Mouse (Mus musculus) ES-E14 (cell line): ENCODE measurements at regions not wholly inside any gene's neighbourhood (a gene's known extent, or its start where the extent isn't known, plus 50 kb on each side); places are given as distances from the start of the nearest gene placed in this dataset.

Experiments used
- DNase-seq: peaks from one replicate; pipeline ENCODE4 v3.0.0-alpha.2; 2013; ENCODE audit warnings: low read depth, low spot score
- H3K27ac ChIP-seq: 2 replicates; pipeline ENCODE4 v1.5.1; 2012; ENCODE audit warnings: low read depth, mild to moderate bottlenecking, low read length, moderate library complexity, mixed read lengths; ENCODE audit not compliant: poor library complexity, insufficient read depth, severe bottlenecking
- H3K36me3 ChIP-seq: 2 replicates; pipeline ENCODE4 v1.6.1; 2012; ENCODE audit warnings: mild to moderate bottlenecking, low read length, moderate library complexity, mixed read lengths; ENCODE audit not compliant: control insufficient read depth, poor library complexity, insufficient read depth, severe bottlenecking
- H3K4me1 ChIP-seq, 2 experiments: fragments of 150-350 bp in 1 of 2; sonication (generic) in 1 of 2; 2 replicates each; pipeline ENCODE4 v1.6.1; 2012; ENCODE audit warnings: low read length in 2 of 2, mild to moderate bottlenecking in 1 of 2, mixed read lengths in 1 of 2; ENCODE audit not compliant: control insufficient read depth in 2 of 2, insufficient read depth in 2 of 2, poor library complexity in 1 of 2
- H3K4me3 ChIP-seq, 2 experiments: fragments of 150-350 bp in 1 of 2; sonication (generic) in 1 of 2; 2 replicates each; pipeline ENCODE4 v1.5.1; 2012; ENCODE audit warnings: low read length in 2 of 2, low read depth in 1 of 2, mild to moderate bottlenecking in 1 of 2, mixed read lengths in 1 of 2; ENCODE audit not compliant: insufficient read depth in 1 of 2, poor library complexity in 1 of 2, severe bottlenecking in 1 of 2
- H3K9ac ChIP-seq: 2 replicates; pipeline ENCODE4 v1.6.1; 2012; ENCODE audit warnings: low read depth, mild to moderate bottlenecking, low read length, mixed read lengths; ENCODE audit not compliant: poor library complexity, insufficient read depth, severe bottlenecking
- H3K9me3 ChIP-seq: fragments of 150-350 bp; sonication (generic); 2 replicates; pipeline ENCODE4 v1.6.1; 2012; ENCODE audit warnings: low read depth, mild to moderate bottlenecking, low read length; ENCODE audit not compliant: control insufficient read depth, insufficient read depth
- CHD2 ChIP-seq: IDR thresholded peaks from 2 replicates; pipeline ENCODE4 v1.6.1; 2014; ENCODE audit warnings: mild to moderate bottlenecking, low read depth, low read length, inconsistent platforms
- HCFC1 ChIP-seq: IDR thresholded peaks from 2 replicates; pipeline ENCODE4 v1.6.1; 2012; ENCODE audit warnings: low read length, inconsistent platforms, borderline replicate concordance; ENCODE audit not compliant: insufficient read depth
- MAFK ChIP-seq: IDR thresholded peaks from 2 replicates; pipeline ENCODE4 v1.6.1; 2014; ENCODE audit warnings: mild to moderate bottlenecking, low read depth, low read length, inconsistent platforms; ENCODE audit not compliant: insufficient read depth
- ZC3H11A ChIP-seq: IDR thresholded peaks from 2 replicates; pipeline ENCODE4 v1.6.1; 2012; ENCODE audit warnings: low read depth, mild to moderate bottlenecking, inconsistent platforms, low read length, borderline replicate concordance
- ZNF384 ChIP-seq: IDR thresholded peaks from 2 replicates; pipeline ENCODE4 v1.6.1; 2012; ENCODE audit warnings: low read depth, low read length, inconsistent platforms
- in situ Hi-C, 2 experiments: fragments of 600-800 bp; cut with MboI; formaldehyde crosslinking; loops; one replicate each; pipeline ENCODE4 v1.15.1; 2025; ENCODE audit warnings: low sequenced_read_pairs in 2 of 2, inconsistent platforms in 1 of 2; ENCODE audit not compliant: unreplicated experiment in 2 of 2

DNA sequence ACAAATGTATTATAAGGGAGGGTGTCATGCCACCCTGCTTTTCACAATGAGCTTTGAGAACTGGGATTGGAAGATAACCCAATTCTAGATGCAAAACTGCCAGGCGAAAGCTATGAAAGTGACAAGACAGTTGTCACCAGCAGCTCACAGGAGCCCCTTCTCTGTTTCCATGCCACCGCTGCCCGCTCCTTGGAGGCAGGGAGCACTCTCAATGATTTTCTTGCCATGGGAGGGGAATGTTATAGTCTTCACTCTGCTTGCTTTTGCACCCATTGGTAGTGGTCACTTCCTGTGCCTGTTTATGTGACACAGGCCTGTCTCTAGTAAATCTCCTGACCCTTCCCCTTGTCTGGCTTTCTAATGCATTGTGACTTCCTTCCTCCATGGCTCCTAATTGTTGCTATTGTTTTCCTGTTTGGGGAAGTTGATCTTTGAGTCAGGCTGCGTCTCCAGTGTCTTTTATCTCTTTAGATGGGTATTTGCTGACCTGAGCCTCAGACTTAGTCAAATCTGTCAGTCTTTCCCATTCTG lies 143.4 kb downstream of the Tpra1 start:
- no peak for DNase-seq
- TF ChIP-seq MAFK (no peak), HCFC1 (no peak), ZC3H11A (no peak), CHD2 (no peak), ZNF384 (no peak)
- Histone ChIP-seq H3K9me3 (no peaks in the 10 kb centered on the region), H3K4me3 (no peak overlapping the region), H3K27ac (no peak overlapping the region), H3K4me1 (peaks cover 0 to 13% of the 10 kb centered on the region in 2 experiments; a peak in 2 of 4 replicates), H3K9ac (no peak overlapping the region), H3K36me3 (no peaks in the 10 kb centered on the region)
- in situ Hi-C loops: no loop called here

DNA sequence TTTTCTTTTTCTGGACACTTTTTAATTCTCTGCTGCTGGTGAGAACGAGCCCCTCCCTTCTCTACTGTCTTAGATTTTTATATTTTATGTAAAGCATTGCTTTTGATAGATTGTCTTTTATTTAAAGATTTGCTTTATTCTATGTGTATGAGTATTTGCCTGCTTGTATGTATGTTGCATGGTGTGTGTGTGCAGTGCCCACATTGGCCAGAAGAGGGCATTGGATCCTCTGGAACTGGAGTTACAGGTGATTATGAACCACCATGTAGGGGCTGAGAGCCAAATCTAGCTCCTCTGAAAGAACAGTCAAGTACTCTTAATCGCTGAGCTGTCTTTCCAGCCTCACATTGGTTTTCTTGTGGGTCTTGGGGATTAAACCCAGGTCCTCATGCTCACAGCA lies 144.4 kb downstream of the Tpra1 start:
- Histone ChIP-seq H3K4me3 (no peak overlapping the region), H3K27ac (no peak overlapping the region), H3K36me3 (no peaks in the 10 kb centered on the region), H3K9me3 (no peaks in the 10 kb centered on the region), H3K9ac (no peak overlapping the region), H3K4me1 (peaks cover 0 to 13% of the 10 kb centered on the region in 2 experiments; a peak in 2 of 4 replicates)
- TF ChIP-seq HCFC1: no peak
- TF ChIP-seq ZC3H11A: 0 out of 2 replicates have a peak, but pooled peaks have one; percentile 16
- DNase-seq: no peak
- in situ Hi-C loops: no loop called here

DNA sequence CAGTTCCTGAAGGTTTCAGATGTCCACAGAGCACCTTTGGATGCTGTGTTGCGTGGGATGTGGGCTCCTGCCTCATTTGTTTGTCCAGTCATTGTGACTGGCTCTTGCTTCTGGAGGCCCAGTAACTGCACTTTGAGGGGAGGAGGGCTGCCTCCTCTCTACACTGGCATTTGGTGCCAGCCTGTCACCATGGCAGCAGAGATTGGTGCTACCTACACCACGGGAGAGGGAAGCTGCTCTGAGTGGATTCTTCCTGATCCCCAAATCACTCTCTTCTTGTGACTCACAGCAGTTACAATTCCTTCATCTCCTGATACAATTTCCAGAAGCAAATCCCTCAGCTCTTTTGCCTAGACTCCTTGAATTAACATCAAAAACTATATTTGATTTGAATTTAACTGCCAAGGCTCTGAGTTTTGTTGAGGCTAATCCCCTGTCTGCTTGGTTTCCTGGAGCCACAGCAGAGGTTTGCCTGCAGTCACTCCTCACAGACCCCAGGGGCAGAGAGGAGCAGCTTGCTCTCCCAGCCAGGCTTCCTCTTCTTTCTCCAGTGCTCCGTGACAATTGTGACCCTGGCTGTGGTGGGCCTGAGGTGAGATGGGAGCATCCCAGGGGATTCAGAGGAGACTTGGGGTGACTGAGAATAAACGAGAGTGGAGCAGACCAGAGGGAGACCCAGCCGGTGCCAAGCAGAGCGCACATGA lies 145.7 kb downstream of the Tpra1 start:
- DNase-seq: no peak
- Histone ChIP-seq H3K36me3 (no peaks in the 10 kb centered on the region), H3K4me1 (peaks cover 0 to 8% of the 10 kb centered on the region in 2 experiments; a peak in 2 of 4 replicates), H3K27ac (no peak overlapping the region), H3K4me3 (no peak overlapping the region), H3K9ac (no peak overlapping the region), H3K9me3 (no peaks in the 10 kb centered on the region)
- TF ChIP-seq ZNF384: no peak
- no peak for TF ChIP-seq MAFK
- TF ChIP-seq HCFC1: no peak
- no peak for TF ChIP-seq ZC3H11A
- no peak for TF ChIP-seq CHD2
- in situ Hi-C loops: no loop called here

DNA sequence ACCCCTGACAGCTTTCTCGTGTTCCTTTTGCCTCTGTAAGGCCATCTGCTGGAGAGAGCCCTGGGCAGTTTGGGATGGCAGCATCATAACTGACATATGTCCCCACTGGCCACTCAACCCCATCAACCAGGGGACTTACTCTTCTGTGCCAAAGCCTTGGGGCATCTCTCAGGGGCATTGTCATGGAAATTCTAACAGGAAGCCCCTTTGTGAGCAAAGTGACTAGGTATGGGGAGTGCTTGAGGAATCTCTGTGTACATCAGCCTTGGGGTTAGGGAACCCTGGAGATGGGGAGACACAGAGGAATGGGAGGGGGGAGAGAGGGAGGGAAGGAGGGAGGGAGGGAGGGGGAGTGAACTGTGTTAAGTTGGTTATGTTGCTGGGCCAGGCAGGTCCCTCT lies 147.2 kb downstream of the Tpra1 start:
- H3K4me3 ChIP-seq: no peak overlapping the region
- H3K36me3 ChIP-seq: no peaks in the 10 kb centered on the region
- H3K27ac ChIP-seq: no peak overlapping the region
- DNase-seq: no peak
- TF ChIP-seq HCFC1: no peak
- TF ChIP-seq ZC3H11A: no peak
- no peak for TF ChIP-seq ZNF384
- TF ChIP-seq CHD2: no peak
- TF ChIP-seq MAFK: no peak
- peaks cover 0 to 6% of the 10 kb centered on the region in 2 experiments; a peak in 1 of 4 replicates for H3K4me1 ChIP-seq
- no peak overlapping the region for H3K9ac ChIP-seq
- H3K9me3 ChIP-seq: no peaks in the 10 kb centered on the region
- in situ Hi-C loops: no loop called here
